Mouse (Mus musculus) midbrain, embryonic 13.5 days (tissue): Measurements from ENCODE around the gene Pgap3. TPM values are rescaled to one million over a fixed set of nuclear protein-coding genes. Genes with fewer than 3 reads are reported as not detected.

Experiments used
- ATAC-seq: fragments of 200-750 bp; cut with Nextera tagmentation; 2 replicates; pipeline ENCODE4 v1.8.0; 2017; ENCODE audit warnings: mild to moderate bottlenecking, moderate TSS enrichment, moderate library complexity
- H3K27ac ChIP-seq: fragments of 300-500 bp; sonication (generic); 2 replicates; pipeline ENCODE4 v1.5.1; 2015; ENCODE audit warnings: inconsistent platforms, mild to moderate bottlenecking, moderate library complexity
- H3K27me3 ChIP-seq: fragments of 300-500 bp; sonication (generic); 2 replicates; pipeline ENCODE4 v1.6.1; 2015; ENCODE audit warnings: mild to moderate bottlenecking, inconsistent platforms
- H3K36me3 ChIP-seq: fragments of 300-500 bp; sonication (generic); 2 replicates; pipeline ENCODE4 v1.6.1; 2015; ENCODE audit warnings: mild to moderate bottlenecking, inconsistent platforms
- H3K4me1 ChIP-seq: fragments of 300-500 bp; sonication (generic); replicated peaks from 2 replicates; pipeline ENCODE4 v1.6.1; 2015; ENCODE audit warnings: inconsistent platforms
- H3K4me2 ChIP-seq: fragments of 300-500 bp; sonication (generic); replicated peaks from 2 replicates; pipeline ENCODE4 v1.6.1; 2015; ENCODE audit warnings: moderate library complexity, mild to moderate bottlenecking, inconsistent platforms
- H3K4me3 ChIP-seq: fragments of 300-500 bp; sonication (generic); replicated peaks from 2 replicates; pipeline ENCODE4 v1.5.1; 2015; ENCODE audit warnings: mild to moderate bottlenecking, inconsistent platforms
- H3K9ac ChIP-seq: fragments of 300-500 bp; sonication (generic); replicated peaks from 2 replicates; pipeline ENCODE4 v1.6.1; 2015; ENCODE audit warnings: mild to moderate bottlenecking, inconsistent platforms
- H3K9me3 ChIP-seq: fragments of 300-500 bp; sonication (generic); 2 replicates; pipeline ENCODE4 v1.6.1; 2016; ENCODE audit warnings: mild to moderate bottlenecking, inconsistent platforms
- WGBS: fragments of 180-500 bp; shearing (Covaris S2); methylation state at CpG from one replicate; pipeline ENCODE4 v1.1.7; 2015; 5-methylcytosine and 5-hydroxymethylcytosine counted together
- polyA plus RNA-seq: library from polyadenylated mRNA; unstranded; fragments of >200 nt; fragmentation: Nextera tagmentation; extraction: Ambion mirVana; gene quantifications from 2 replicates; pipeline ENCODE4 v1.2.1, GENCODE M21; 2015

Pgap3 gene
- polyA plus RNA-seq, 1 experiment from 2014 or later = 10.7 TPM

DNA sequence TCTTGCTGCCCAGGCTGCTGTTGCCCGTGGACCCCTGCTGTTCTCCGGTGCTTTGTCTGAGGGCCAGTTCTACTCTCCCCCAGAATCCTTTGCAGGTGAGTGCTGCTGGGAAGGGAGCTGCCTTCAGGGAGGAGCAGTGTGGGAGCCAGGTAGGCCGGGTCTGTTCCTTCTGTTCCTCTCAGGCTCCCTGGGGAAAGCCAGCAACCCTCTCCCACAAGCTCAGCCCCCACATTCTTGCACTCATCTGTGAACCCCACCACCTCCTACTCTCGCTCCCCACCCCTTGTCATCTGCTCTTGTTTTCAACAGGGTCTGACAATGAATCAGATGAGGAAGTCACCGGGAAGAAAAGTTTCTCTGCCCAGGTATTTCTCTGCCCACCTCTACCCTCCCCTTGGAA is 23.5 kb downstream of the Pgap3 start:
- peaks cover 73% of the 10 kb centered on the region for H3K36me3 ChIP-seq
- H3K4me3 ChIP-seq = no peak overlapping the region
- no peak for ATAC-seq
- WGBS = 74% methylated on average over 5 of the region's 5 CpGs
- H3K4me2 ChIP-seq = no peak overlapping the region
- no peak overlapping the region for H3K9ac ChIP-seq
- no peak overlapping the region for H3K27ac ChIP-seq
- no peaks in the 10 kb centered on the region for H3K27me3 ChIP-seq
- H3K4me1 ChIP-seq = peaks cover 9% of the 10 kb centered on the region
- H3K9me3 ChIP-seq = no peaks in the 10 kb centered on the region

DNA sequence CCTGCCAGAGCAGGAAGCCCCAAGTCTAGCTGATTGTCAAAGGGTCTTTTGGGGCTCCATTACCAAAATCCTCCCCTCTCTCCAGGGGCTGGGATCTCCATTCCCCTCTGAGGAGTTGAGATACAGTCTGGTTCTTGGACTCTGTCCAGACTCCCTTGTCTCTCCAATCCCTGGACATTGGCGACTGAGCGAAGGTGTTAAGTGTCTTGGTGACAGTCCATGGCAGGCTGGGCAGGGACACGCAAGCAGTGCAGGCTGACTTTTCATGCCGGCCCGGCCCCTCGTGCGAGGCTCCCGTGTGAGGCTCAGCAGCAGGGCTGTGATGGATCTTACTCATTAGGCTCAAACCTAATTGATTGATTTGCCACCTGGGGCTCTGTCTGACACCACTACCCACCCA is 26.0 kb downstream of the Pgap3 start:
- H3K27me3 ChIP-seq = no peaks in the 10 kb centered on the region
- H3K36me3 ChIP-seq = peaks cover 51% of the 10 kb centered on the region
- 0 out of 2 replicates have a peak overlapping the region, but pooled peaks have one; percentile 17 for H3K9ac ChIP-seq
- H3K4me2 ChIP-seq = no peak overlapping the region
- peaks cover 29% of the 10 kb centered on the region for H3K4me1 ChIP-seq
- H3K27ac ChIP-seq = no peak overlapping the region
- H3K9me3 ChIP-seq = no peaks in the 10 kb centered on the region
- ATAC-seq = no peak
- no peak overlapping the region for H3K4me3 ChIP-seq
- 85% methylated on average over 8 of the region's 8 CpGs for WGBS

DNA sequence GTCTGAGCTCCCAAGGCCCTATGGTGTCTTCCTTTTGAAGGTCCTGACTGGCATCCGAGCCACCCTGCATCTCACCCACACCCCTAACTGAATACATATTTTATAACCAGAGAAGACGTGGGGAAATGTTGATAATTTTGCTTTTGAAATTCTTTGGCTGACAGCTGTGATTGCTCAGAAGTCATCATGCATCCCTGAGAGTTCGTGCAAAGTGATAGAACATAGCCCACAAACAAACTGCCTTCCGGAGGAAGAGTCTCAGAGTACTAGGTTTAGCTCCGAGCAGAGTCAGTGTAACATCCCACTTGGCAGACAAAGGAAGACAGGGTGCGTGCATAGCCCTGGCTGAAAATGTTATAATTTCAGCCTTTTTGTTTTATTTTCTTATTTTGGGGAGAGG is 27.0 kb downstream of the Pgap3 start:
- Histone ChIP-seq H3K27me3 (no peaks in the 10 kb centered on the region), H3K4me3 (no peak overlapping the region), H3K4me2 (no peak overlapping the region), H3K9me3 (no peaks in the 10 kb centered on the region), H3K9ac (no peak overlapping the region), H3K36me3 (peaks cover 41% of the 10 kb centered on the region), H3K4me1 (peaks cover 29% of the 10 kb centered on the region), H3K27ac (no peak overlapping the region)
- 91% methylated on average over 6 of the region's 6 CpGs for WGBS
- no peak for ATAC-seq

DNA sequence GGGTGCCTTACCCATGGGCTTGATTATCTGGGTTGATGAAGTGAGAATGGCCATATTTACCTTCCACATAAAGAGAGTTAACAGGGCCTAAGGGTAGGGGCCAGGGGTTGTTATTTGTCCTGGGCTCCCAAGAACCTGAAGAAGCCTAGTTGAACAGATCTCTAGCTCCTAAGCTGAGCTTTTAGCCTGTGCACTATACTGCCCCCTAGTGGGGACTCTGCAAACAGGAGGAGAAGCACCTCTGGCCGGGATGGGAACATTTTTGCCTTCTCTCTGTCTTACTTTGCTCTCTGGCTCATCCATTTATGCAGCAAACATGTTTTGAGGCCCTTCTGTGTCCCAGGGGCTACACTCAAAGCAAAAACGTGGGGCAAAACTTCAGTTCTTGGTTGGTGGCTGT is 27.9 kb downstream of the Pgap3 start:
- Histone ChIP-seq H3K4me2 (peak overlapping the region; percentile 43), H3K36me3 (peaks cover 33% of the 10 kb centered on the region), H3K27me3 (no peaks in the 10 kb centered on the region), H3K9me3 (no peaks in the 10 kb centered on the region), H3K27ac (peak overlapping the region; percentile 77; the same call in 1 of the 2 replicates), H3K9ac (0 out of 2 replicates have a peak overlapping the region, but pooled peaks have one; percentile 19), H3K4me3 (peak overlapping the region; percentile 22; the same call in 1 of the 2 replicates), H3K4me1 (peaks cover 29% of the 10 kb centered on the region)
- WGBS = 0% methylated on average over 2 of the region's 2 CpGs
- peak; percentile 7; the same call in 1 of the 2 replicates for ATAC-seq

DNA sequence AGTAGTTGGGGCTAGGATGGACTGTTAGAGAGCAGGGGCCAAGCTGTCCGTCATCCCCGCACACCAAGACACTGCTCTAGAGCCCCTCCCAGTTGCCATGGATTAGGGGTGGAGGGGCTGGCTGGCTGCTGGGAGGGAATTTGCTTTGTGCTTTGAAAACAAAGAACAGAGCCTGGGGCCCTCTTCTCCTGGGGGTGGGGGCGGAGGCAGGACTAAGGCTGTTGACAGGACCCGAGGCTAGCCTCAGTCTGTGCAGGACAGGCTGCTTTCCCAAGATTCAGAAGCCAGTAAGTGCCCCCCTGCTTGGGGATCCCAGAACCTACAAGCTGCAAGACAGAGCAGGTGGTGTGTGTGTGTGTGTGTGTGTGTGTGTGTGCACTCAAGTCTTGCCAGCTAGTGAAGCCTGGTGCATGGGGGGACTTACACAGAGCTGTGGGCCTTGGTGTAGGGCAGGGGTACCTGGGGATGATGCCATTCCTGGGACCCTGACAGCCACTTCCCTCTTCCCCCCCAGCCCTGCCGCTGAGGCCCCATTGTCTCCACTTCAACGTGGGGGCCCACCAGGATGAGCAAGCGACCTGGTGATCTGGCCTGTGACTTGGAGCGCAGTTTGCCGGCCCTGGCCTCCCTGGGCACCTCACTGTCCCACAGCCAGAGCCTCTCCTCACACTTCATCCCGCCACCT is 28.6 kb downstream of the Pgap3 start:
- 16% methylated on average over 8 of the region's 10 CpGs for WGBS

DNA sequence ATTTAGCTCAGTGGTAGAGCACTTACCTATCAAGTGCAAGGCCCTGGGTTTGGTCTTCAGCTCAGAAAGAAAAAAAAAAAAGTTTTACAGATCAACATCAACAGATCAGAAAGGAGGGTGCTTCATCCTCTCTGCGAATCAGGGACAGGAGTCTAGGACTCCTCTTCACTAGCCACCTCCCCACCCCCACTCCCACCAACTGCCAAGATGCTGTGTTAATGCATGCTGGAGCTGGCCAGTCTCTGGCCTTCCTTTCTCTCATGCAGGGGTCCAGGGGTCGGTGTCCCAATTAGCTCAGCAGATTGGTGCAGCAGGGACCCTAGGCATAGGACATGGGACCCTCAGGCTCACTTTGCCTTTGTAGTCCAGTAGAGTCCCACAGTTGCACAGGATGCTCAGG is 29.7 kb downstream of the Pgap3 start:
- WGBS = 80% methylated on average over 2 of the region's 2 CpGs
- Histone ChIP-seq H3K27ac (0 out of 2 replicates have a peak overlapping the region, but pooled peaks have one; percentile 77), H3K9me3 (no peaks in the 10 kb centered on the region), H3K9ac (no peak overlapping the region), H3K27me3 (no peaks in the 10 kb centered on the region), H3K4me1 (peaks cover 29% of the 10 kb centered on the region), H3K36me3 (peaks cover 15% of the 10 kb centered on the region), H3K4me2 (no peak overlapping the region), H3K4me3 (no peak overlapping the region)
- ATAC-seq = no peak

More for the DNA sequence above, 28.6 kb downstream of the Pgap3 start:
- Histone ChIP-seq H3K36me3 (peaks cover 26% of the 10 kb centered on the region), H3K9me3 (no peaks in the 10 kb centered on the region), H3K9ac (peak overlapping the region; percentile 49), H3K4me3 (peak overlapping the region; percentile 22), H3K4me1 (peaks cover 29% of the 10 kb centered on the region), H3K27me3 (no peaks in the 10 kb centered on the region), H3K27ac (peak overlapping the region; percentile 77), H3K4me2 (peak overlapping the region; percentile 43)
- peak; percentile 84 for ATAC-seq

DNA sequence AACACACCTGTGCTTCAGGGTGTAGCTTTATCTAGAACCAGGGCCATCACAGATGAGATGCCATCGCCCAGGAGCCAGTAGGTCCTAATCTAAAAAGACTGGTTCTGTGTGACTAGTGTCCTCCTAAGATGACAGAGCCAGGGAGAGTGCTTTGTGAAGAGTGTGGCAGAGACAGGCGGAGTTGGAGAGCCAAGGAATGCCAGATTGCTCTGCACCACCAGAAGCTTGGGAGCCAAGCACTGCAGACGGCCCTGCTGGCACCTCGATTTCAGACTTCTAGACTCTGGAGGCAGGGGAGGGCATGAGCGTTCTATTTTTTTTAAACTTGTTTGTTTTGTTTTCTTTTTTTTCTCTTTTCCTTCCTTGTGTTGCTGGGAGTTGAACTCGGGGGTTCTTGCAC is 31.0 kb downstream of the Pgap3 start:
- H3K27ac ChIP-seq = no peak overlapping the region
- ATAC-seq = no peak
- H3K4me1 ChIP-seq = peaks cover 29% of the 10 kb centered on the region
- WGBS = 90% methylated on average over 6 of the region's 6 CpGs
- no peak overlapping the region for H3K9ac ChIP-seq
- H3K4me3 ChIP-seq = no peak overlapping the region
- H3K9me3 ChIP-seq = no peaks in the 10 kb centered on the region
- peaks cover 2% of the 10 kb centered on the region; the same call in 1 of the 2 replicates for H3K36me3 ChIP-seq
- no peak overlapping the region for H3K4me2 ChIP-seq
- no peaks in the 10 kb centered on the region for H3K27me3 ChIP-seq

DNA sequence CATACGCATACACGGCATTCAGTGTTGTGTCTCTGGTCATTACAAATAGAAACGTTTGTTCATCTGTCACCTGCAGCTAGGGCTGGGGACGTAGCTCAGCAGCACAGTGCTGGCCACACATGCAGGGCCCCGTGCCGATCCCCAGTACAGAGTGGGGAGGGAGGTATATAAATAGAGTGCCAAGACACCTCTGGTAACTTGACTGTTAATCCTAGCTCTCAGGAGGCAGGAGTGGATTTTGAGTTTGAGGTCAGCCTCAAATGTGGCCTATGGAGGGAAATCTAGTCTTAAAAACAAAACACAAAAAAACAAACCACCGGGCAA is 32.5 kb downstream of the Pgap3 start:
- 84% methylated on average over 7 of the region's 7 CpGs for WGBS
- no peaks in the 10 kb centered on the region for H3K27me3 ChIP-seq
- no peaks in the 10 kb centered on the region for H3K36me3 ChIP-seq
- no peaks in the 10 kb centered on the region for H3K9me3 ChIP-seq
- ATAC-seq = no peak
- peaks cover 29% of the 10 kb centered on the region for H3K4me1 ChIP-seq
- H3K4me3 ChIP-seq = no peak overlapping the region
- no peak overlapping the region for H3K4me2 ChIP-seq
- H3K27ac ChIP-seq = no peak overlapping the region
- no peak overlapping the region for H3K9ac ChIP-seq

DNA sequence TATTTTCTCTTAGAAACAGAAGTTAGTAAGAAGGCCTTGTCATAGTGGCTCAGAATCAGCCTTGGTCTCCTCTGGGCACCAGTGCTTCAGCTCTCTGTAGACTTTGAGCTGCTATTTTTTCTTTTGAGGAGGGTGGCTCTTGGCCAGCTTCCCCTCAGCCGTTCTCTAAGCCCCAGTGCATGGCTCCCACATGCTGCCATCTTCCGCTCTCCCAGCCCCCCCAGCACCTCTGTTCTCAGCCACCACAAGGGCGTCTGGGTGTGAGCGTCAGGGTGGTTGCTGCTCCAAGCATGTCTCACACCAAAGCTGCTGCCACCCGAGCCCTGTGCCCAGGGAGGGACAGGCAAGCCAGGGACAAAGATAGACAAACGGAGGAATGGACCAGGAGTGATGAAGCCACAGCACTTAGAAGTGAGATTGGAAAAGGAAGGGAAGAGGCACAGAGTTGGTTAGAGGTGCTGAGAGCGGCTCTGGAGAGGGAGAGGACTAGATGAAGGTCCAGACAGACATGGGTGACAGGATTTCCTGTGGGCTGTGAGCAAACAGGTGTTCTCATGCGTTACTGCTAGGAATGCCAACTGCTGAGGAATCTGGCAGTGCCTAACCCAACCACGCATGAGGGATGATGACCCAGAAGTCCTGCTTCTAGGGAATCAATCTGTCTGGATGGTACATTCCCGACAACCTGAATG is 33.0 kb downstream of the Pgap3 start:
- peaks cover 26% of the 10 kb centered on the region for H3K4me1 ChIP-seq
- no peak for ATAC-seq
- 80% methylated on average over 10 of the region's 10 CpGs for WGBS
- H3K27me3 ChIP-seq = no peaks in the 10 kb centered on the region
- H3K4me3 ChIP-seq = no peak overlapping the region
- H3K9me3 ChIP-seq = no peaks in the 10 kb centered on the region
- H3K4me2 ChIP-seq = no peak overlapping the region
- H3K36me3 ChIP-seq = no peaks in the 10 kb centered on the region
- H3K9ac ChIP-seq = no peak overlapping the region
- H3K27ac ChIP-seq = no peak overlapping the region

DNA sequence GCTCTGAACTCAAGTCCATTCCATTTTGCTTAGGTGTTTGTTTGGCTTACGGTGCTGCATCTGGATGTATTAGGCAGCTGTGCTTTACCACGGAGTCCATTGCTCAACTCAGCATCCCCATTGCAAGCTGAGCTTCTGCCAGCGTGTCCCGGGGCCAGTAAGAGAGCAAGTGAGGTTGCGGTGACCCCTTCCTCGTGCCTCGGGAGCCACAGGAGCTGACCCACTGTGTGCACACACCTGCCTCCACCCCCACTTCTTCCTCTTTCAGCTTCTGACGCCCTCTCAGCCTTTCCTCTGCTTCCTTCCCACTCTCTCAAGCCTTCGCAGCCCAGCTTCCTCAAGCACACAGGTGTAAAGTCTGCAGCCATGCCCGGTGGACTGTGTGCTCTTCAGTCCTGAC is 34.0 kb downstream of the Pgap3 start:
- H3K27ac ChIP-seq = no peak overlapping the region
- no peak overlapping the region for H3K4me2 ChIP-seq
- H3K27me3 ChIP-seq = no peaks in the 10 kb centered on the region
- WGBS = 81% methylated on average over 10 of the region's 10 CpGs
- no peaks in the 10 kb centered on the region for H3K9me3 ChIP-seq
- H3K36me3 ChIP-seq = no peaks in the 10 kb centered on the region
- peaks cover 22% of the 10 kb centered on the region for H3K4me1 ChIP-seq
- no peak overlapping the region for H3K4me3 ChIP-seq
- H3K9ac ChIP-seq = no peak overlapping the region
- no peak for ATAC-seq

DNA sequence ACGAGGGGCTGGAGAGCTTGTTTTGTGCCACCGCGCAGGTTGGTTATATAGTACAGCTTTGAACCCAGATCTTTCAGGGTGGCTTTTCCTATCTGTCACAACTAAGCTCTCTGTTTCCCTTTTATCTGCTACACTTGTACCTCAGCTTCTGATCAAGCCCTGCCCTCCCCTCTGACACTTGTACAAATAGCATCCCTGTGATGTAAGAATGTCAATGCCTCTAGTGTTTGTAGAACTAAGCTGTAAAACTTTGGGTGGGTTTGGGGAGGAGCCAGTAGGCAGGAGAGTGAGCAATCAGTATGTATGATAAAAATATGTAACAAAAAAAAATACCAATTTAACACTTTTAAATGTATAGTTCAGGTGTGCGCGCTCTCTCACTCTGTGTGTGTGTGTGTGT is 35.9 kb downstream of the Pgap3 start:
- 93% methylated on average over 5 of the region's 5 CpGs for WGBS

DNA sequence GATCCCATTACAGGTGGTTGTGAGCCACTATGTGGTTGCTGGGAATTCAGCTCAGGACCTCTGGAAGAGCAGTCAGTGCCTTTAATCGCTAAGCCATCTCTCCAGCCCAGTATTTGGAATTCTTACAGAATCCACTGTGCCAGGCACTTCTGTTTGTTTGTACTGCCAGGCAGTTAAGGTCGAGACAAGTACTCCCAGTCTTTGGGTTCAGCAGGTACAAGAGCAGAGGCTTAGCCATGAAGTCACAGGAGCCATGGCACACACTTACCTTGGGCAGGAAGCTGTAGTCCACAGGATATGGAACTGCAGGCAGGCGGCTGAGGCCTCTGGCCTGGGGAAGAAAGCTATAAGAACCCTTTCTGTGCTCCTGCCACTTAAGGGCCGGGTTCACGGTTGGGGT is 36.5 kb downstream of the Pgap3 start:
- WGBS = 95% methylated on average over 5 of the region's 5 CpGs
- Histone ChIP-seq H3K9me3 (no peaks in the 10 kb centered on the region), H3K4me2 (no peak overlapping the region), H3K36me3 (no peaks in the 10 kb centered on the region), H3K4me3 (no peak overlapping the region), H3K27me3 (no peaks in the 10 kb centered on the region), H3K4me1 (peaks cover 31% of the 10 kb centered on the region), H3K27ac (no peak overlapping the region), H3K9ac (no peak overlapping the region)
- ATAC-seq = no peak

More for the DNA sequence above, 35.9 kb downstream of the Pgap3 start:
- Histone ChIP-seq H3K36me3 (no peaks in the 10 kb centered on the region), H3K4me2 (no peak overlapping the region), H3K27ac (no peak overlapping the region), H3K9me3 (no peaks in the 10 kb centered on the region), H3K4me3 (no peak overlapping the region), H3K27me3 (no peaks in the 10 kb centered on the region), H3K4me1 (peaks cover 25% of the 10 kb centered on the region), H3K9ac (no peak overlapping the region)
- ATAC-seq = no peak
